Mouse (Mus musculus) embryonic stem cell, embryonic (primary cell): ENCODE results near the gene Palb2.

Experiments used
- CTCF ChIA-PET, 4 experiments: fragments of 300-600 bp in 2 of 4; fragments of 350-600 bp in 2 of 4; sonication (Branson Sonifier 250); formaldehyde crosslinking; loops; one replicate each; lab custom pipeline; 2022; ENCODE audit warnings: inconsistent platforms in 2 of 4; lab: Charles Lee
- POLR2A ChIA-PET, 4 experiments: fragments of 300-600 bp in 2 of 4; fragments of 350-600 bp in 2 of 4; sonication (Branson Sonifier 250); formaldehyde crosslinking; loops; one replicate each; lab custom pipeline; 2022; ENCODE audit warnings: antibody characterized with exemption in 4 of 4, inconsistent platforms in 1 of 4; lab: Charles Lee

The Palb2 gene

GRCm38 (mm10) chr7:122131834-122132233 is 951 bp downstream of the Palb2 start:
- POLR2A ChIA-PET = interaction anchor here (0.9 to 2.6 kb wide), 23 partner anchors 8 to 113 kb away, joined by 3 to 18 read pairs (median 6); partner anchors contain the start of genes Ears2 (in 2 of the 4), Ubfd1 (in 2 of the 4) and Plk1 (in 1 of the 4)
- CTCF ChIA-PET = interaction anchor here in 1 of 4 experiments (1.1 to 1.8 kb wide), 2 partner anchors 32 to 68 kb away, joined by 4 to 8 read pairs; no protein-coding TSS in a partner anchor

- POLR2A ChIA-PET = interaction anchor here in 2 of 4 experiments (0.6 to 1.8 kb wide), 3 partner anchors 24 to 191 kb away, joined by 3 to 4 read pairs (median 3); no protein-coding TSS in a partner anchor
These were observed 5.8 kb downstream of the Palb2 start for GRCm38 (mm10) chr7:122126946-122127345.

GRCm38 (mm10) chr7:122125636-122126035 is 7.1 kb downstream of the Palb2 start:
- CTCF ChIA-PET = no interaction called here
- POLR2A ChIA-PET = interaction anchor here in 3 of 4 experiments (0.6 to 1.8 kb wide), 4 partner anchors 25 to 58 kb away, joined by 3 to 4 read pairs (median 4); no protein-coding TSS in a partner anchor

More at GRCm38 (mm10) chr7:122126946-122127345, 5.8 kb downstream of the Palb2 start:
- CTCF ChIA-PET = interaction anchor here in 1 of 4 experiments (1.4 kb wide), 1 partner anchor 28 kb away, joined by 3 read pairs; no protein-coding TSS in a partner anchor

- CTCF ChIA-PET = no interaction called here
These were observed 9.3 kb downstream of the Palb2 start for GRCm38 (mm10) chr7:122123518-122123917.

GRCm38 (mm10) chr7:122108206-122108605 is 24.6 kb downstream of the Palb2 start:
- ChIA-PET POLR2A (interaction anchor here in 1 of 4 experiments (0.8 to 1.7 kb wide), 3 partner anchors 9 to 25 kb away, joined by 3 to 9 read pairs (median 4); partner anchors contain the start of genes Dctn5 and Palb2), CTCF (no interaction called here)

More at GRCm38 (mm10) chr7:122123518-122123917, 9.3 kb downstream of the Palb2 start:
- POLR2A ChIA-PET = interaction anchor here in 3 of 4 experiments (0.8 to 2.0 kb wide), 5 partner anchors 8 to 10 kb away, joined by 3 to 8 read pairs (median 6); partner anchors contain the start of genes Dctn5 (in 2 of the 3) and Palb2 (in 2 of the 3)

- CTCF ChIA-PET = interaction anchor here in 1 of 4 experiments (1.0 kb wide), 1 partner anchor 8 kb away, joined by 3 read pairs; no protein-coding TSS in a partner anchor
- POLR2A ChIA-PET = interaction anchor here in 3 of 4 experiments (0.7 to 4.4 kb wide), 7 partner anchors 10 to 57 kb away, joined by 3 to 25 read pairs (median 3); partner anchors contain the start of genes Dctn5 (in 2 of the 3), Palb2 (in 2 of the 3) and Plk1 (in 1 of the 3)
These were observed 31.0 kb downstream of the Palb2 start, which contains the start of gene Ndufab1 for GRCm38 (mm10) chr7:122101747-122102244. Ndufab1 (minus strand) TSS chr7:122101886.

GRCm38 (mm10) chr7:122101014-122101746 is 31.6 kb downstream of the Palb2 start:
- CTCF ChIA-PET = interaction anchor here in 3 of 4 experiments (0.6 to 2.9 kb wide), 3 partner anchors 7 to 153 kb away, joined by 3 to 12 read pairs (median 3); no protein-coding TSS in a partner anchor
- POLR2A ChIA-PET = interaction anchor here in 3 of 4 experiments (0.7 to 4.4 kb wide), 12 partner anchors 10 to 58 kb away, joined by 3 to 25 read pairs (median 5); partner anchors contain the start of genes Dctn5 (in 2 of the 3), Ears2 (in 2 of the 3), Palb2 (in 2 of the 3) and Ubfd1 (in 2 of the 3)

- CTCF ChIA-PET = interaction anchor here in 3 of 4 experiments (0.6 to 2.9 kb wide), 9 partner anchors 12 to 135 kb away, joined by 3 to 15 read pairs (median 7); partner anchors contain the start of genes Dctn5 (in 1 of the 3), Ears2 (in 1 of the 3), Palb2 (in 1 of the 3) and Ubfd1 (in 1 of the 3)
- POLR2A ChIA-PET = interaction anchor here in 3 of 4 experiments (0.6 to 4.4 kb wide), 27 partner anchors 9 to 118 kb away, joined by 3 to 25 read pairs (median 3); partner anchors contain the start of genes Dctn5 (in 3 of the 3), Ears2 (in 2 of the 3), Palb2 (in 2 of the 3) and Ubfd1 (in 2 of the 3)
These were observed 33.6 kb downstream of the Palb2 start for GRCm38 (mm10) chr7:122099222-122099621.

GRCm38 (mm10) chr7:122098009-122098408 is 34.8 kb downstream of the Palb2 start:
- POLR2A ChIA-PET = interaction anchor here in 1 of 4 experiments (0.6 to 4.4 kb wide), 5 partner anchors 9 to 150 kb away, joined by 3 to 25 read pairs (median 3); partner anchors contain the start of genes Dctn5 and Palb2
- CTCF ChIA-PET = interaction anchor here in 1 of 4 experiments (2.7 kb wide), 1 partner anchor 35 kb away, joined by 8 read pairs; the partner anchor contains the start of genes Dctn5 and Palb2

- CTCF ChIA-PET = interaction anchor here in 3 of 4 experiments (0.6 to 1.4 kb wide), 4 partner anchors 25 to 41 kb away, joined by 3 to 4 read pairs (median 3); partner anchors contain the start of genes Ears2 (in 1 of the 3) and Ubfd1 (in 1 of the 3)
- POLR2A ChIA-PET = interaction anchor here in 3 of 4 experiments (0.8 to 2.6 kb wide), 10 partner anchors 9 to 75 kb away, joined by 3 to 12 read pairs (median 4); partner anchors contain the start of genes Ears2 (in 3 of the 3), Ubfd1 (in 3 of the 3), Dctn5 (in 2 of the 3) and Palb2 (in 2 of the 3)
These were observed 38.0 kb downstream of the Palb2 start for GRCm38 (mm10) chr7:122094564-122095330.

- ChIA-PET CTCF (interaction anchor here (0.6 to 3.0 kb wide), 4 partner anchors 12 to 93 kb away, joined by 3 to 12 read pairs (median 7); no protein-coding TSS in a partner anchor), POLR2A (interaction anchor here in 2 of 4 experiments (0.8 to 3.3 kb wide), 22 partner anchors 8 to 101 kb away, joined by 3 to 24 read pairs (median 4); partner anchors contain the start of genes Dctn5 (in 2 of the 2), Ears2 (in 2 of the 2), Palb2 (in 2 of the 2) and Ubfd1 (in 2 of the 2))
These were observed 45.4 kb downstream of the Palb2 start for GRCm38 (mm10) chr7:122087195-122087982.

- CTCF ChIA-PET = no interaction called here
- POLR2A ChIA-PET = interaction anchor here in 3 of 4 experiments (1.0 to 10.8 kb wide), 11 partner anchors 10 to 60 kb away, joined by 3 to 101 read pairs (median 4); partner anchors contain the start of genes Ears2 (in 3 of the 3), Ubfd1 (in 3 of the 3), Dctn5 (in 1 of the 3) and Gga2 (in 1 of the 3)
These were observed 51.7 kb downstream of the Palb2 start for GRCm38 (mm10) chr7:122081071-122081470.

GRCm38 (mm10) chr7:122079798-122080554 is 52.8 kb downstream of the Palb2 start:
- CTCF ChIA-PET = no interaction called here
- POLR2A ChIA-PET = interaction anchor here in 2 of 4 experiments (0.8 to 10.8 kb wide), 7 partner anchors 9 to 36 kb away, joined by 3 to 101 read pairs (median 6); partner anchors contain the start of genes Ears2 (in 2 of the 2) and Ubfd1 (in 2 of the 2)

- CTCF ChIA-PET = interaction anchor here in 1 of 4 experiments (0.6 to 1.2 kb wide), 2 partner anchors 105 to 368 kb away, joined by 3 to 4 read pairs; no protein-coding TSS in a partner anchor
- POLR2A ChIA-PET = interaction anchor here in 3 of 4 experiments (0.7 to 2.8 kb wide), 12 partner anchors 9 to 84 kb away, joined by 3 to 14 read pairs (median 4); partner anchors contain the start of genes Dctn5 (in 1 of the 3) and Palb2 (in 1 of the 3)
These were observed 58.4 kb downstream of the Palb2 start for GRCm38 (mm10) chr7:122074374-122074773.
